Mouse (Mus musculus) brain, embryonic 14.5 days (tissue): ENCODE results near the gene Cd46.

Experiments
- CTCF ChIP-seq: fragments of 200-500 bp; IDR thresholded peaks from 2 replicates; pipeline ENCODE4 v1.5.1; 2012; ENCODE audit warnings: inconsistent platforms, mild to moderate bottlenecking, moderate library complexity, borderline replicate concordance; ENCODE audit not compliant: insufficient read depth, insufficient read length; ENCODE audit errors: extremely low read depth
- POLR2A ChIP-seq: fragments of 200-500 bp; IDR thresholded peaks from 2 replicates; pipeline ENCODE4 v1.6.1; 2012; ENCODE audit warnings: mild to moderate bottlenecking, inconsistent platforms, borderline replicate concordance; ENCODE audit not compliant: poor library complexity, insufficient read depth, insufficient read length, severe bottlenecking; ENCODE audit errors: extremely low read depth

DNA sequence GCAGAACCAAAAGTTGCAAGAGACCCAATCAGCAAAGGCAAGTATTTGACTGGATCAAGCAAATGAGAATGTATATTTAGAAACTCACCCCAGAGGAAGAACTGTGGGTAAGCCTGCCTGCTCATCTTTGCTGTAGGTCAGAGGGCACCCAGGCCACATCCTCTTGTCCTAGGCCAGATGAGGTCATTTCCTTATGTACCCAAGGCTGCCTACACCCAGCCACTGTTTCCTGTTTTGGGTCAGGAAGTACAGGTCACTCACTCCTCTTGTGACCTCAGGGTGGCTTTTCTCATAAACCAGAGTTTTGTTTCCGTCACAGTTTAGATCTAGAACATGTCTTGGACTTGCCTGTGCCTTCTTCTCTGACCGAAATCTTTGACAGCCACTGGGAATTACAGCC is 96.9 kb downstream of the Cd46 start:
- no peak for TF ChIP-seq CTCF
- no peak for TF ChIP-seq POLR2A
